ENCODE assay signal across 8 mouse cellular contexts in the genomic region with DNA sequence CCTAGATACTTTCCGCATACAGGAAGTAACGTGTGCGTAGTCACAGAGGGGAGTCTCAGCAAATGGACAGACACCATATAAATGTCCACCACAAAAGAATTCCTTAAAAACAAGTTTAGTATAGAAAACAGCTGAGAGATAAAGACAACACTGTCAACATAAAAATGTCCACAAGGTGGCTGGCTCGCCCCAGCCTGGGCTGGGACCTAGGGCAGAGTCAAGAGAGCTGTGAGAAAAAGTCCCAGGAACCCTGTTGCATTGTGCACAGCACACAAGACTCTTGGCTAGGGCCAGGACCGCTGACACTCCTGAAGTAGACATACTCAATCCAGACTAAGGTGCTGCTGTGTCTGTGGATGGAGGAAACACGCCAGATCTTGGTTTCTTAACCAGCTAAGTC. TPM values are rescaled to one million over a fixed set of nuclear protein-coding genes. Genes with fewer than 3 reads are reported as not detected.
DNase-seq lines count a peak whose midpoint lies in the region; ATAC-seq and TF ChIP-seq lines count a peak whose summit lies in the region.

No protein-coding gene starts in this region.

- H3K9me3 ChIP-seq in CH12.LX (replicated peaks; ENCODE audit: low read length), result no peaks in the 10 kb centered on the region
- H3K9me3 ChIP-seq in embryonic facial prominence, embryonic 10.5 days, result no peaks in the 10 kb centered on the region
- H3K9me3 ChIP-seq in midbrain, embryonic 13.5 days, result no peaks in the 10 kb centered on the region

- 83% methylated on average over 6 of the region's 6 CpGs for WGBS in embryonic facial prominence, embryonic 10.5 days
- 85% methylated on average over 6 of the region's 6 CpGs for WGBS in midbrain, embryonic 13.5 days

- H3K4me2 ChIP-seq in CH12.LX (ENCODE audit: insufficient read depth, low read depth, poor library complexity, severe bottlenecking), result no peak overlapping the region
- H3K4me2 ChIP-seq in midbrain, embryonic 13.5 days (replicated peaks), result no peak overlapping the region

- TF ChIP-seq RAD21 in CH12.LX (IDR thresholded peaks at IDR 0.05; ENCODE audit: low read depth, low read length), result peak; percentile 30

- peak in 1 of 2 experiments; percentile 53; a peak in 2 of 4 replicates for TF ChIP-seq CTCF in CH12.LX (conservative IDR thresholded peaks at IDR 0.05 in 1 of 2, IDR thresholded peaks at IDR 0.05 in 1 of 2; ENCODE audit: low read depth in 2 of 2, low read length in 2 of 2)

- no peak overlapping the region for H3K27ac ChIP-seq in CH12.LX (ENCODE audit: insufficient read depth, low read depth)
- H3K27ac ChIP-seq in embryonic facial prominence, embryonic 10.5 days (replicated peaks), result no peak overlapping the region
- H3K27ac ChIP-seq in midbrain, embryonic 13.5 days, result no peak overlapping the region

- ATAC-seq in frontal cortex, adult (ENCODE audit: low TSS enrichment), result peak; percentile 45; the same call in 1 of the 2 replicates
- ATAC-seq in midbrain, embryonic 13.5 days, result peak; percentile 80

- H3K9ac ChIP-seq in CH12.LX (ENCODE audit: insufficient read depth, low read depth), result no peak overlapping the region
- no peak overlapping the region for H3K9ac ChIP-seq in midbrain, embryonic 13.5 days (replicated peaks)

- H3K4me3 ChIP-seq in CH12.LX (replicated peaks in 1 of 3; ENCODE audit: low read depth in 2 of 3, low read length in 2 of 3, poor library complexity in 1 of 3), result no peak overlapping the region
- H3K4me3 ChIP-seq in embryonic facial prominence, embryonic 10.5 days, result no peak overlapping the region
- no peak overlapping the region for H3K4me3 ChIP-seq in midbrain, embryonic 13.5 days (replicated peaks)

- in situ Hi-C loops in CH12.LX (cut with MboI; ENCODE audit: low pct_ligation_motif_present, low pct_unique_long_range_greater_than_20kb, low sequenced_read_pairs), result no loop called here

- H3K4me1 ChIP-seq in CH12.LX (ENCODE audit: control insufficient read depth in 1 of 2, insufficient read depth in 2 of 2), result peaks cover 0 to 3% of the 10 kb centered on the region in 2 experiments; a peak in 1 of 4 replicates
- no peaks in the 10 kb centered on the region for H3K4me1 ChIP-seq in embryonic facial prominence, embryonic 10.5 days
- H3K4me1 ChIP-seq in midbrain, embryonic 13.5 days (replicated peaks), result no peaks in the 10 kb centered on the region

- H3K36me3 ChIP-seq in CH12.LX (replicated peaks in 1 of 2; ENCODE audit: control insufficient read depth in 1 of 2, insufficient read depth in 1 of 2, low read length in 1 of 2), result peaks cover 21 to 50% of the 10 kb centered on the region in 2 experiments
- peaks cover 22% of the 10 kb centered on the region for H3K36me3 ChIP-seq in embryonic facial prominence, embryonic 10.5 days (replicated peaks)
- peaks cover 8% of the 10 kb centered on the region for H3K36me3 ChIP-seq in midbrain, embryonic 13.5 days

- no peak for DNase-seq in frontal cortex, postnatal 10 days (ENCODE audit: low spot score in 2 of 2)
- DNase-seq in CH12.LX (ENCODE audit: extremely low read depth), result no peak
- DNase-seq in embryonic facial prominence, embryonic 10.5 days (ENCODE audit: low spot score), result peak; percentile 33
- DNase-seq in kidney, adult 9 months, result peak; percentile 52
- no peak for DNase-seq in urinary bladder, adult 2 months (ENCODE audit: low spot score)
- DNase-seq in heart, adult 9 months (ENCODE audit: low spot score in 2 of 2), result no peak

- no peak for TF ChIP-seq EP300 in CH12.LX (IDR thresholded peaks at IDR 0.05; ENCODE audit: low read length)

- no peaks in the 10 kb centered on the region for H3K27me3 ChIP-seq in CH12.LX (replicated peaks)
- H3K27me3 ChIP-seq in embryonic facial prominence, embryonic 10.5 days (replicated peaks; ENCODE audit: low read depth, poor library complexity, severe bottlenecking), result no peaks in the 10 kb centered on the region
- no peaks in the 10 kb centered on the region for H3K27me3 ChIP-seq in midbrain, embryonic 13.5 days

- dilution Hi-C loops in CH12.LX (cut with MboI; ENCODE audit: extremely low pct_ligation_motif_present, extremely low pct_unique_long_range_greater_than_20kb, low sequenced_read_pairs), result no loop called here

- no peaks in the 10 kb centered on the region for H3K79me2 ChIP-seq in CH12.LX (replicated peaks; ENCODE audit: control insufficient read depth, extremely low read depth, insufficient read depth, poor library complexity, severe bottlenecking)

- no peak for TF ChIP-seq POLR2A in CH12.LX (IDR thresholded peaks at IDR 0.05; ENCODE audit: low read depth, low read length)

TF ChIP-seq in CH12.LX, 34 proteins besides CTCF, POLR2A, EP300 and RAD21:
- no peak for TF ChIP-seq USF2 (conservative IDR thresholded peaks at IDR 0.05; ENCODE audit: low read depth, low read length)
- TF ChIP-seq NELFE (IDR thresholded peaks at IDR 0.05; ENCODE audit: low read depth, low read length), result no peak
- TF ChIP-seq SMC3 (IDR thresholded peaks at IDR 0.05; ENCODE audit: low read depth, low read length), result peak; percentile 28

RNA-seq across cellular contexts. Expression of a gene that starts 49.6 kb away (rescaled TPM):
- total RNA-seq in CH12.LX (2012; rRNA removed) (not detected in 2 replicates), CH12.LX (2014; rRNA removed) (not detected in 2 replicates)
- not detected in 2 replicates for polyA plus RNA-seq in CH12.LX (2012; ENCODE audit: insufficient read length, low read depth)
- polyA plus RNA-seq in embryonic facial prominence, embryonic 10.5 days (2016; fragmentation: Nextera tagmentation; extraction: Ambion mirVana), result 0.45 TPM in 2 replicates
- 1.6 and 2.5 TPM in 2 replicates for polyA plus RNA-seq in midbrain, embryonic 13.5 days (2015; fragmentation: Nextera tagmentation; extraction: Ambion mirVana)
- 0.04 and 0.16 TPM in 2 replicates for polyA plus RNA-seq in urinary bladder, adult 2 months (2012; rRNA removed)

Comparison
In these comparisons a context has a peak if more than half of its experiments do, and no peak if none do; other contexts are left out.
1. DNase-seq: peak in embryonic facial prominence, embryonic 10.5 days (single experiment) and kidney, adult 9 months (single experiment); none in frontal cortex, postnatal 10 days (0 of 2), CH12.LX (single experiment), urinary bladder, adult 2 months (single experiment) and heart, adult 9 months (0 of 2).